In genomic region chr1:128786941-128787569, GRCm38 (mm10) we compare ENCODE assay signal across 9 mouse cellular contexts.
DNase-seq lines count a peak whose midpoint lies in the region; ATAC-seq and TF ChIP-seq lines count a peak whose summit lies in the region.
"Had no signal": no experiment of that assay in that cellular context is flagged by ENCODE, and none has a peak within 500 bp of the region (broad histone marks: within the 10 kb centered on the region; RNA-seq: fewer than 3 reads in every experiment).

No protein-coding gene starts in this region.

- H3K9ac ChIP-seq in forebrain, postnatal 0 days = no peak overlapping the region
- H3K9ac ChIP-seq in hindbrain, embryonic 11.5 days (ENCODE audit: low read depth, low read length) = no peak overlapping the region
- H3K9ac ChIP-seq: embryonic facial prominence, embryonic 13.5 days had no signal

- no peaks in the 10 kb centered on the region for H3K27me3 ChIP-seq in forebrain, postnatal 0 days (ENCODE audit: insufficient read depth, low read length)
- H3K27me3 ChIP-seq in forebrain, embryonic 10.5 days (ENCODE audit: poor library complexity, severe bottlenecking) = no peaks in the 10 kb centered on the region
- H3K27me3 ChIP-seq in hindbrain, embryonic 11.5 days (ENCODE audit: control insufficient read depth, insufficient read depth, low read length) = no peaks in the 10 kb centered on the region
- H3K27me3 ChIP-seq: embryonic facial prominence, embryonic 13.5 days had no signal

- no peaks in the 10 kb centered on the region for H3K9me3 ChIP-seq in forebrain, postnatal 0 days (ENCODE audit: low read length)
- no peaks in the 10 kb centered on the region for H3K9me3 ChIP-seq in forebrain, embryonic 10.5 days
- H3K9me3 ChIP-seq in hindbrain, embryonic 11.5 days (ENCODE audit: control insufficient read depth, low read length) = no peaks in the 10 kb centered on the region
- H3K9me3 ChIP-seq: embryonic facial prominence, embryonic 13.5 days had no signal

- ATAC-seq in forebrain, postnatal 0 days = peak; percentile 34; the same call in 1 of the 2 replicates
- ATAC-seq in common myeloid progenitor, adult 5-6 weeks (replicated peaks; ENCODE audit: low read depth, poor library complexity, severe bottlenecking) = peak; percentile 88
- no peak for ATAC-seq in hindbrain, embryonic 11.5 days (ENCODE audit: low FRiP score)

- H3K36me3 ChIP-seq in forebrain, postnatal 0 days (ENCODE audit: insufficient read depth) = no peaks in the 10 kb centered on the region
- no peaks in the 10 kb centered on the region for H3K36me3 ChIP-seq in forebrain, embryonic 10.5 days (replicated peaks)
- H3K36me3 ChIP-seq in hindbrain, embryonic 11.5 days (ENCODE audit: control insufficient read depth, insufficient read depth, low read length) = no peaks in the 10 kb centered on the region
- H3K36me3 ChIP-seq: embryonic facial prominence, embryonic 13.5 days had no signal

- H3K4me2 ChIP-seq in forebrain, postnatal 0 days (ENCODE audit: low read depth) = no peak overlapping the region
- H3K4me2 ChIP-seq in hindbrain, embryonic 11.5 days (replicated peaks; ENCODE audit: low read depth, low read length) = no peak overlapping the region
- H3K4me2 ChIP-seq: embryonic facial prominence, embryonic 13.5 days had no signal

- no peaks in the 10 kb centered on the region; the same call in 1 of the 2 replicates for H3K4me1 ChIP-seq in forebrain, postnatal 0 days (ENCODE audit: insufficient read depth)
- peaks cover 9% of the 10 kb centered on the region for H3K4me1 ChIP-seq in forebrain, embryonic 10.5 days
- H3K4me1 ChIP-seq in hindbrain, embryonic 11.5 days (replicated peaks; ENCODE audit: control insufficient read depth, insufficient read depth, low read length) = no peaks in the 10 kb centered on the region
- H3K4me1 ChIP-seq: embryonic facial prominence, embryonic 13.5 days had no signal

- no peak for DNase-seq in forebrain, postnatal 0 days
- DNase-seq in forebrain, embryonic 10.5 days (ENCODE audit: extremely low spot score, low spot score) = no peak
- DNase-seq in left cerebral cortex, adult 9 months (ENCODE audit: low spot score in 2 of 2) = peak; percentile 51 to 88
- peak; percentile 13 for DNase-seq in right cerebral cortex, postnatal 4 days
- no peak for DNase-seq in hindbrain, embryonic 11.5 days (ENCODE audit: low spot score)
- DNase-seq in urinary bladder, adult 2 months (ENCODE audit: low spot score) = no peak
- no peak for DNase-seq in urinary bladder, postnatal 14 days (ENCODE audit: low spot score)

- TF ChIP-seq CTCF in forebrain, postnatal 0 days (IDR thresholded peaks at IDR 0.05; ENCODE audit: low read depth) = no peak

- H3K27ac ChIP-seq in forebrain, postnatal 0 days (ENCODE audit: low read depth, low read length) = no peak overlapping the region
- no peak overlapping the region for H3K27ac ChIP-seq in forebrain, embryonic 10.5 days
- H3K27ac ChIP-seq in hindbrain, embryonic 11.5 days (ENCODE audit: low read depth, low read length) = no peak overlapping the region
- H3K27ac ChIP-seq: embryonic facial prominence, embryonic 13.5 days had no signal

- WGBS in forebrain, postnatal 0 days = 73% methylated on average over 14 of the region's 14 CpGs
- WGBS in forebrain, embryonic 10.5 days = 89% methylated on average over 14 of the region's 14 CpGs
- 87% methylated on average over 14 of the region's 14 CpGs for WGBS in hindbrain, embryonic 11.5 days

- no peak overlapping the region for H3K4me3 ChIP-seq in forebrain, postnatal 0 days (ENCODE audit: low read depth, low read length)
- no peak overlapping the region for H3K4me3 ChIP-seq in forebrain, embryonic 10.5 days
- H3K4me3 ChIP-seq in hindbrain, embryonic 11.5 days (ENCODE audit: low read depth, low read length) = no peak overlapping the region
- H3K4me3 ChIP-seq: embryonic facial prominence, embryonic 13.5 days had no signal

Comparison
In these comparisons a context has a peak if more than half of its experiments do, and no peak if none do; other contexts are left out.
1. DNase-seq: peak in left cerebral cortex, adult 9 months (2 of 2) and right cerebral cortex, postnatal 4 days (single experiment); none in forebrain, postnatal 0 days (single experiment), forebrain, embryonic 10.5 days (single experiment), hindbrain, embryonic 11.5 days (single experiment), urinary bladder, adult 2 months (single experiment) and urinary bladder, postnatal 14 days (single experiment).